Mouse (Mus musculus) Patski (cell line): ENCODE data around the gene Gm7358. TPM values are rescaled to one million over a fixed set of nuclear protein-coding genes. Genes with fewer than 3 reads are reported as not detected.
"Not testable (repeated sequence)": the region's sequence is repeated elsewhere in the genome, so short reads cannot be mapped to it uniquely, and the experiment has no call there.

Experiments
- ATAC-seq: fragments of 100-300 bp; one replicate; pipeline ENCODE4 v1.8.0; 2021
- CTCF ChIA-PET: fragments of 350-600 bp; sonication (Branson Sonifier 250); formaldehyde crosslinking; loops from one replicate; lab custom pipeline; 2022; ENCODE audit warnings: inconsistent platforms; lab: Charles Lee
- POLR2A ChIA-PET: fragments of 350-600 bp; sonication (Branson Sonifier 250); formaldehyde crosslinking; loops from one replicate; lab custom pipeline; 2022; ENCODE audit warnings: antibody characterized with exemption, inconsistent platforms; lab: Charles Lee
- DNase-seq: peaks from one replicate; pipeline ENCODE4 v3.0.0-alpha.2; 2011; ENCODE audit warnings: low read depth, low spot score
- H3K27me3 ChIP-seq: fragments of 371-371 bp; one replicate; pipeline ENCODE4 v1.5.1; 2021
- CTCF ChIP-seq: fragments of 100-300 bp; IDR thresholded peaks from one replicate; pipeline ENCODE4 v1.5.1; 2021
- in situ Hi-C: fragments of 300-500 bp; cut with MboI; formaldehyde crosslinking; loops from 3 replicates; pipeline ENCODE4 v1.11.1; 2018; ENCODE audit warnings: low pct_unique_long_range_greater_than_20kb, mixed read lengths
- polyA plus RNA-seq: library from polyadenylated mRNA; unstranded; gene quantifications from one replicate; pipeline ENCODE4 v1.2.3, GENCODE M21; 2021

Gm7358 gene
- not detected for polyA plus RNA-seq

GRCm38 (mm10) chr17:14059431-14059830 lies at the start of gene Gm7358:
TSS of gene Gm7358 (minus strand) at chr17:14059531.
- CTCF ChIA-PET, H3K27me3 ChIP-seq, POLR2A ChIA-PET, in situ Hi-C loops, DNase-seq, ATAC-seq: not testable (repeated sequence)

- in situ Hi-C loops, DNase-seq, H3K27me3 ChIP-seq, ATAC-seq, POLR2A ChIA-PET: not testable (repeated sequence)
- TF ChIP-seq CTCF: peak; percentile 50
- CTCF ChIA-PET: interaction anchor here (0.7 to 1.4 kb wide), 4 partner anchors 10 to 117 kb away, joined by 3 to 4 read pairs (median 4); no protein-coding TSS in a partner anchor
Measured at GRCm38 (mm10) chr17:14103018-14103417, 43.7 kb upstream of the Gm7358 start.

GRCm38 (mm10) chr17:14101446-14101980 lies 42.2 kb upstream of the Gm7358 start:
- in situ Hi-C loops, ATAC-seq, DNase-seq, POLR2A ChIA-PET, CTCF ChIA-PET, H3K27me3 ChIP-seq: not testable (repeated sequence)
- peak; percentile 47 for TF ChIP-seq CTCF

GRCm38 (mm10) chr17:14099886-14100285 lies 40.6 kb upstream of the Gm7358 start:
- CTCF ChIA-PET, POLR2A ChIA-PET, DNase-seq, in situ Hi-C loops, ATAC-seq, H3K27me3 ChIP-seq: not testable (repeated sequence)

GRCm38 (mm10) chr17:14094165-14094564 lies 34.8 kb upstream of the Gm7358 start:
- POLR2A ChIA-PET, CTCF ChIA-PET, ATAC-seq, in situ Hi-C loops, H3K27me3 ChIP-seq, DNase-seq: not testable (repeated sequence)

GRCm38 (mm10) chr17:14086629-14087028 lies 27.3 kb upstream of the Gm7358 start:
- TF ChIP-seq CTCF: peak; percentile 46
- ATAC-seq, in situ Hi-C loops, H3K27me3 ChIP-seq, DNase-seq, CTCF ChIA-PET, POLR2A ChIA-PET: not testable (repeated sequence)

- ATAC-seq, CTCF ChIA-PET, POLR2A ChIA-PET, H3K27me3 ChIP-seq, DNase-seq: not testable (repeated sequence)
- in situ Hi-C loops: loop anchor here (10.0 kb wide), 1 partner anchor 77 kb away; no protein-coding TSS in a partner anchor
Measured at GRCm38 (mm10) chr17:14041880-14042279, 17.5 kb downstream of the Gm7358 start.

- POLR2A ChIA-PET, DNase-seq, CTCF ChIA-PET, ATAC-seq, in situ Hi-C loops, H3K27me3 ChIP-seq: not testable (repeated sequence)
Measured at GRCm38 (mm10) chr17:14037012-14037411, 22.3 kb downstream of the Gm7358 start.

- DNase-seq, POLR2A ChIA-PET, H3K27me3 ChIP-seq, CTCF ChIA-PET, in situ Hi-C loops: not testable (repeated sequence)
- peak; percentile 15 for ATAC-seq
Measured at GRCm38 (mm10) chr17:14036113-14036512, 23.2 kb downstream of the Gm7358 start.

Other genes with a start within 250 kb of the Gm7358 start
- not detected for gene Gm7168, start 111.2 kb downstream of the Gm7358 start, polyA plus RNA-seq
- not detected for gene Gm7356, start 55.8 kb downstream of the Gm7358 start, polyA plus RNA-seq
- gene Dact2, start 144.8 kb upstream of the Gm7358 start, polyA plus RNA-seq: 22.1 TPM
- 0.08 TPM for gene Smoc2, start 220.0 kb upstream of the Gm7358 start, polyA plus RNA-seq